Mouse (Mus musculus) lung, adult 18-20 months (tissue): ENCODE measurements around the gene Med27.

Experiments
- DNase-seq, 2 experiments: peaks; one replicate each; pipeline ENCODE4 v3.0.0; 2022; ENCODE audit warnings: mixed read lengths in 2 of 2

Gene Med27

DNA sequence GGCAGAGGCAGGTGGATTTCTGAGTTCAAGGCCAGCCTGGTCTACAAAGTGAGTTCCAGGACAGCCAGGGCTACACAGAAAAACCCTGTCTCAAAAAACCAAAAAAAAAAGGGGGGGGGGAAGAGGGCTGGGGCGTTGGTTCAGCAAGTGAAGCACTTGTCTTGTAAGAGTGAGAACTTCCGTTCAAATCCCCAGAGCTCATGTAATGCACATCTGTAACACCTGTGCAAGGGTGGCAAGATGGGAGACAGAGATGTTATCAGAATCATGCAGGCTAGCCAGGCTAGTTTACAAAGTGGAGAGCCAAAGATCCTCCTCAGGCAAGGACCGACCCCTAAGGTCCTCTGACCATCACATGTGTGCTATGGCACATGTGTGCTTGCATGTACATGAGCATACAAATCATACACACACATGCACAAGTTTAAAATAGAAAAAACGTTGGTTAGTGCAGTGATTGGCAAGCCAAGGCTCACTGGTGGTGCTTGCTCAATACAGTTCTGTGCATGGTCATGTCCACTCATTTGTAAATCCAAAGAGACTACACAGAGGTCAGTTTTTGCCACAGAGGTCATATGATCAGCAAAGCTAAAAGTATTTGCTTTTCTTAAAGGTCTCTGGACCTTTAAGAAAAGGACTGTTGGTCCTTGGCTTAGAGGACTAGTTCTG is 91.4 kb downstream of the Med27 start:
- no peak for DNase-seq

DNA sequence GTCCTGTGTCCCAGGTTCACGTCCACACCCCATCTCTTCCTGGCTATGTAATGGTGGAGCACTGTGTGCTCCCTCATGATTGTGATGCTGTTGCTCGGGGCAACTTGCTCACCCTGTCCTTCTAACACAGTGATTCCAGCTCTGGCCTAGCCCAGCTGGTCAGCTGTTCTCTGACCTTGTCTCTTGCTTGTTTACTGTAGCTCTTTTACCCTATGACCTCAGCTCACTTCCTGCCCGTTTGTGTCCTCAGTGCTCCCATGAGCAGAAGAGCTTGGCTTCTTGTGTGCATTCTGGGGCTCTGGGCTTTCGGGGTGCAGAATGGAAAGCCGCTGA is 91.9 kb downstream of the Med27 start:
- DNase-seq: peak; percentile 24 to 46

DNA sequence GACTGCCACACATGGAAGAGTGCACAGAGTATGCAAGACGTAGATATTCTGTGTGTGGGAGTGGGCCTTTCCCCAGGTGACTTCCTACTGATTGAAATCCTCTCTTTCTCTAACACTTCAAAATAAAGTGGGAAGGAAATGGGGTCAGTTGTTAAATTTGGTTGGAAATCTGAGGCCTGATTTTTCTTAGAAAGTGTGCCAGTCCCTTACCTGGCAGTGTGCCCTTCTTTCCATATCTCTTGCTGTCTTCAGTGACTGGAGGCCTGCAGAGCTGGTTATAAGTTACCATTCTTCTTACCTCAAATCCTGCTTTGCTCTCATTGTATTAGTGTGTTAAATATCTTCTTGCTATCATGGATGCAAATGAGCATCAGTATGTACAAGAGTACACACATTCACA is 92.4 kb downstream of the Med27 start:
- no peak for DNase-seq

DNA sequence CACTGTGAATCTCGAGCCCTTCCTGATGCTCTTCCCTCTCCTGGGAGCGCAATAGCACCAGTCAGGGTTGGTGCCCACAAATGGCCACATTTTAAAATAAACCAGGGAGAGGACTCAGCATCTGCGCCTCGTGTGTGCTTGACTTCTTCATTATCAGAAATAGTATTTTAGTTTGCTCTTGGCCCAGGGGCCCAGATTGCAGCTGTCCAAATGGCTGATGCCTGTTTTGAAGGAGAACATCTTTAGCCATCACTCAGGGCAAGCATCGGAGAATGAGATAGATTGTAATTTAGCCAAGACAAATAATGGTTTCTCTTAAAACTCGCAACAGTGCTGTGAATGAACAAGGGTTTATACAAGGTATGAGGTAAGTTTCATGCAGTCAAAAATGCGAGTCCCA is 92.8 kb downstream of the Med27 start:
- no peak for DNase-seq

DNA sequence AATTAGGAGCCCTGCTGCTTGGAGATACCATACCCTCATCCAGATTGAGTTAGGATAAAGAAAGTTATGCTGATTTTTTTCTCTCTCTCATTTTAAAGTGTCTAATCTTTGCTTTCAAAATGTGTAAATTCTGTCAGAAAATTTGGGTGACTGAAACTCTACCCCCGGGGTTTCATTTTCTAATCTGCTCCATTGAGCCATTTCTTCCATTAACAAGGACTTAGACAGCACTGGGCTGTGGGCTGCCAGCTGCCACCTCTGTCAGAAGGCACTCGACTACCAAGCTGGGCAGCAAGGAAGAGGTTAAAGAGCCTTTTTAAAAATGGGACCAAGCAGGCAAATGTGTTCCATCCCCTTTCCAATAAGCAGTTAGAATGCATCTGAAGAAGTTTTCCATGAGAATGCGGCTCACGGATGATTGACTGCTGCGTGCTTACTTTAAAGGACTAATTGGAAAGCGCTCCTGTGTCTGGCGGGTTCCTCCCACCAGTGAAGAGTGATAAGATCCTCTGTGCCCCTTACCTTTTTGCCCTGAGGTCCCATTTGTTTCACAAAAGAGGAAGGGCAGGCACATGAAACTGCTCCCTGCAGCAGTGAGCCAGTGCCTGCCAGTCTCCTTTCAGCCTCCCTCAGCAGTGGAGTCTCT is 93.4 kb downstream of the Med27 start:
- DNase-seq: no peak

DNA sequence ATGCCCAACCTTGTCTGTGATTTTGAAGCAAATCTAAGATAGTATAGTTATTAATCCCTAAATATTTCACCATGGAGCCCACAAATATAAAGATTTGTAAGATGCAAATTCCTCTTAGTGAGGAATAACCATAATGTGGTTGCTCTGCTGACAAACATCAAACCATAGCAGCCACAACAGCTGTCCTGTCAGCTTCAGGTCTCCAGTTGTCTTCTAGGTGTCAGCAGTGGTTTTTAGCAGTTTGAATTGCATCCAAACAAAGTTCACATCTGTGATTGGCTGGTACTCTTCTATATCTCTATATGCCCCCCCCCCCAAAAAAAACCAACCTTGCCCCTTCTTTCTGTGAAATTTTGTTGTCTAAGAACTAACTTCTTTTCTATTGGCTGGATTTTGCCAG is 95.7 kb downstream of the Med27 start:
- DNase-seq: no peak

DNA sequence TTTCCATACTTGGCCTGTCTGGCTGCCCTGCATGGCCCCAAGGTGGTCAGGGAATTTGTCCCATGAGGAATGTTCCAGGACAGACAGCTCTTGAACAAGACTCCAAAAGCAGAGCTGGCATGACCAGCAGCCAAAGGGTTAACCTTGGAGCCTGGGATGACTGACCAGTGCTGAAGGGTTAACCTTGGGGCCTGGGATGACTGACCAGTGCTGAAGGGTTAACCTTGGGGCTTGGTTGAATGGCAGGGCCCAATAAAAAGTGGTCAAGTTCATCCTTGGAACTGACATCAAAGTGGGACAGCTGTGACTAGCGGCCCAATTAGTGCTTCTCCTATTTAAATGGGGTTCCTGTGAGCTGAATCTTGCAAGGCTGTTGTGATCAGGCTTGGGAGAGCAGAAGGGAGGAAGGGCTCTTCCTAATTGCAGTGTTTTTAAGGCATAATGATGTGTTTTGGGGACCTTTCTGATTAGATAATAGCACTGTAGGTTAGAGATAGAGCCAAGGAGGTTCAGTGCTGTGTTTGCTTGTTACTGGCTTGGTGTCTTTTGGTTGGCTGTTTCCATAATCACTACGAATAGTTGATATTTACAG is 97.1 kb downstream of the Med27 start:
- DNase-seq: no peak

DNA sequence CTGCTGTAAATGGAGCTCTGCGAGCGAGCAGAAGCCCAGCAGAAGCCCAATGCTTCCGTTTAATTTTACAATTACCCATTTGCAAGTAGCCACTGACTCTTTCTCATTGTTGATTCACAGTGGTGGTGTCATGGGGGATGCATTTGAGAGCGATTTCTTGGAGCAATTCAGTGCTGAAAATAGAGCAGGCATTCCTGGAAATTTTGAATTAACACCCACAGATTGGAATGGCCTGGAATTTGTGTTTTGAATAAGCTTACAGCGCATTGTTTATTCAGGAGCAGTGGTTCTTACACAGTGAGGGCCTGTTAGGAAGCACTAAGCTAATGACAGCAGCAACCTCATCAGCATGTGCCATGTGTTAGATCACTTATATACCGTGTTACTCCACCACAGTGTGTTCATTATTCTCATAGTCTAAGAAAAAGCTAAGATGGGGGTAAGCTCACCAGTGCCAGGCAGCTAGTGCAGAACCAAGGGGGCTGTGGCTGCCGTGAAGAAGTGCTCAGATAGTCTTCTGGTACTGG is 101.9 kb downstream of the Med27 start:
- DNase-seq: no peak

DNA sequence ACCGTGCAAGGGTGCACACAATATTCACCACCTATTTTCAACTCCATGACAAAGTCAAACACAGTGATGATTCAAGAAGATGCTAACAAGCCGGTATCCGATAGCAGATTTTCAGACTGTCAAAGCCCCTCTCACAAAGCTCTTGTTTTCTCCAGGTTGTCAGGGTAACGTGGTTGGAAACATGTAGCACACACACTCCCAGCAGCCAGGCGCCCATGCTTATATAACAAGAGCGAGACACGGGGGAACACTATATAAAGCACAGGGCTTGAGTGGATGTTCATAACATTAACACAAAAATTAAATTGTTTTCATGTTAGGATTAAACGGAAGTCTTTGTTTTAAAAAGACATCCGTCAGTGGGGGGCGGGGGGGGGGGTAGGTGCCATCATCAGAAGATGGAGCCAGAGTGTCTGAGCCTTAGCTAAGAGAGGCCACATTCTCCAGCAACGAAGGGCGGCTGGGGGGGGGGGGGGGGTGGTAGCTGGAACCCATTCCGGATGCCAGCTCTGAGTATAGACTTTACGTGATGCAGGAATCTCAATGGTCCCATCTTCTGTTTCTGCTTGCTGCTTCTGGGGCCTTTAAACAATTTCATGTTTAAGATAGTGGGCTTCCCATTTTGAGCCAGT is 104.9 kb downstream of the Med27 start:
- DNase-seq: no peak

DNA sequence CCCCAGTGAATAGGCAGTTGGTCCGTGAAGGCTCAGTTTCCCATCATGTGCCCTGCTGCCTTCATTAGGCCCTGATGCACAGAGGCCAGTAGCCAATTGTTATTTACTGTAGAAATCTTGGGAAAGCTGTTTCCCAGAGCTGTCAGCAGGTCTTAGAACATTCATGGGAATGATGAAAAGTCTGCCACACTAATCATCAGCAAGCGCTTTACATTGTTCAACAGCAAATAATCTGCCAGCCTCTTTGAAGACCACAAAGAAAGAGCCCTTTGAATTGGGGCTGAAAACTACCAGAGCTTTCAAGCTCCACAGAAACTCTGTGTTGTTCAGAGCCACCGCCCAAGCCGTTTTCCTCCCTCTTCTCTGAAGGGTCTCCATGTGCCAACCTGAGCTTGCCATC is 106.8 kb downstream of the Med27 start:
- no peak for DNase-seq

DNA sequence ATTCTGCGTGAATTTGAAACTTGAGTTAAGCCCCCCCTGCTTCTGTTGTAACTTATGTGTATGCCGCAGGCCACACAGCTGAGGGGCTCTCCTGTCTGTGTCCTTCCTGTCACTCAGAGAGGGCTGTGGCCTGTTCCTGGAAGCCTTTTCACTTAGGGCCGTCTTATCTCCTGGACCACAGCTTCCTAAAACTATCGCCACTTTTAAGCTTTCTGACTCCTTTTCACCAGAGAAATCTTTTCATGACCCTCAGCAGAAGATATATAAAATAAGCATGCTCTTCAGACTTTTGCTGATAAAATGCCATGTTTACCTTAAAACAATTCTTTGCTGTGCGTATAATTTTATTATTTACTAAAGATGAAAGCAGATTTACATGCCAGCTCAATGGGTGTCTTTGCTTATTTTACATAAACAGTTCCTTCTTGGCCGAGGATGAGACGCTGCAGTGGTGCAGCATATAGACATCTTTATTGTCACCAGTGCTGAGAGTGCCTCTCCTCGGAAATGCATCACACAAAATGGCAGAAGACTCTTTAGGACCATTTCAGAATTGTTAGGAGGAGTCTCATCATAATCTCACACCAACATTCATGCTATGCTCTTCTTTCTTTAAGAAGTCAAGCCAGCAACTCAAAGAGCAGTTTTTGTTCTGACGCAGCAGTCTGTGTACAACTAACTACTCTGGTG is 110.2 kb downstream of the Med27 start:
- no peak for DNase-seq

DNA sequence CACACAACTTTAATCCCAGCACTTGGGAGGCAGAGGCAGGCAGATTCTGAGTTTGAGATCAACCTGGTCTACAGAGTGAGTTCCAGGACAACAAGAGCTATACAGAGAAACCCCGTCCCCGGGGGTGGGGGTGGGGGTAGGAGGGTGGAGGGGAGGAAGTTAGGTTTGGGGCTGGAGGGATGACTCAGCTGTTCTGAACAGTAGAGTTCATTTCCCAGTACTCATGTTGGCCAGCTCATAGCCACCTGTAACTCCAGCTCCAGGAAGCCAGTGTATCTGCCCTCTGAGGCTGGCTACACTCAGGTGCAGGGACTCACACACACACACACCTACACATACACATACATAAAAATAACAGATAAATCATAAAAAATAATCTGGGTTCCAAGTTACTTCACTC is 111.1 kb downstream of the Med27 start:
- no peak for DNase-seq

DNA sequence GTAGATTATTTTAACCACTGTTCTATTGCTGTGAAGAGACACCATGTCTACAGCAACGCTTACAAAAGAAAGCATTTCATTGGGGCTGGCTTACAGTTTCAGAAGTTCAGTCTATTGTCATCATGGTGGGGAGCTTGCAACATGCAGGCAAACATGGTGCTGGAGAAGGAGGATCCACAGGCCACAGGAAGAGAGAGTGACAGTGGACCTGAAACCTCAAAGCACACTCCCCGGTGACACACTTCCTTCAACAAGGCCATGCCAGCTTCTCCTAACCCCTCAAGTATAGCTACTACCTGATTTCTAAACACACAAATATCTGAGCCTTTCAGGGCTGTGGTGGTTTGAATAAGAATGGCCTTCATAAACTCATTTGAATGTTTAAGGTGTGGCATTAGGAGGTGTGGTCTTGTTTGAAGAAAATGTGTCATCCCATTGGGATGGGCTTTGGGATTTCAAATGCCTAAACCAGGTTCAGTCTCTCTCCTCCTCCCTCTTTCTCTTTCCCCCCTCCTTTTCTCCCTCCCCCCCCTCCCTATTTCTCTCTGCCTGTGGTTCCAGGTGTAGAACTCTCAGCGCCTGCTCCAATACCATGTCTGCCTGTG is 111.8 kb downstream of the Med27 start:
- DNase-seq: no peak

DNA sequence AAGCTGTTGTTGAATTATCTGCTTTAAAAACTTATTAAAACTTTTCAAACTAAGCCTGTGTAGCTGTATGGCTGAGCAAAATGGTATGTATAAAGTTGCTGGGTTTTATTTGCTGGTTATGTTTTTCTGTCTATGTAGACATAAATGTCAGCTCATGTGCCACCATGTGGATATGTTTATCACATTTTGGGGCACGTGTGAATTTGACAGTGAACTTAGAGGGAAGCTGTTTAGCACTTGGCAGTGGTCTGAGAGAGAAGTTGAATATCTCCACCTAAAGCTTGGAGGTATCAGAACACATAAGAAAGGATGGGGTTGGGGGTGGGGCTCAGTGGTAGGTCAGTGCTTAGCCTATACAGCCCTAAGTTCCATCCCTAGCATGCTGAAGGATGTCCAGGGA is 113.0 kb downstream of the Med27 start:
- DNase-seq: no peak

DNA sequence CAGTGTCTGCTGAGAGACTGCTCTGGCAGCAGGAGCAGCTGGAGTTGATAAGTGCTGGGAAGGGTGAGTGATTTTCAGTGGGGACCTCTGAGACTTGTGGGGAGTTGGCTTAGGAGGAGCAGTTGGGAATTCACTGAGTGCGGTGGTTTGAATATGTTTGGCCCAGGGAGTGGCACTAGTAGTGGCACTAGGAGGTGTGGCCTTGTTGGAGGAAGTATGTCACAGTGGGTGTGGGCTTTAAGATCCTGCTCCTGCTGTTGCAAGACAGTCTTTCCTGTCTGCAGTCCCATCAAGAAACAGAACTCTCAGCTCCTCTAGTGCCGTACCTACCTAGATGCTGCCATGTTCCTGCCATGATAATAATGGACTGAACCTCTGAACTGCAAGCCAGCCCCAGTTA is 115.2 kb downstream of the Med27 start:
- DNase-seq: no peak

DNA sequence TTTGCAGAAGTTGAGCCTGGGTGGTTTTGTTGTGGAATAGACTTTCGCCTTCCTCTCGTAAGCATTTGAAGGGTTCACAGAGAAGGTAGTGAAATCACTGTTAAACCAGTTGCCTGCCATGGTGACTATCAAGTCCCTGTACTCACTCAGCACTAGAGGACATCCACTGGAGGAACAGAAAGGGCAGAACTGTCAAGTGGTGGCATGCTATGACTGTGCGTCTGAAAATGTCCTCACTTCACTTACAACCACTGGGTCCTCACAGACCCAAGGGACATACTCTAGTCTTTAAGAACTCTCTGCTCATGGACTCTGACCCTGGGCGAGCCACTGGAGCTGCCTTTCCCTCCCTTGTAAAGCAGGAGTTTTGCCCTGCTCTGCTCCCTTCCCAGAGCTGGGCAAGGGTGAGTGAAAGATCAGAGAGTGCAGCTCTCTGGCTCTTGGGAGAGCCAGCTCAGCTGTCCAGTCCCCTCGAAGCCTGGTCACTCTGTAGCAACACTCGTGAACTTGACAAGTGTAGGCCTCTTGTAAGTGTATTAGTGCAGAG is 116.5 kb downstream of the Med27 start:
- DNase-seq: no peak

DNA sequence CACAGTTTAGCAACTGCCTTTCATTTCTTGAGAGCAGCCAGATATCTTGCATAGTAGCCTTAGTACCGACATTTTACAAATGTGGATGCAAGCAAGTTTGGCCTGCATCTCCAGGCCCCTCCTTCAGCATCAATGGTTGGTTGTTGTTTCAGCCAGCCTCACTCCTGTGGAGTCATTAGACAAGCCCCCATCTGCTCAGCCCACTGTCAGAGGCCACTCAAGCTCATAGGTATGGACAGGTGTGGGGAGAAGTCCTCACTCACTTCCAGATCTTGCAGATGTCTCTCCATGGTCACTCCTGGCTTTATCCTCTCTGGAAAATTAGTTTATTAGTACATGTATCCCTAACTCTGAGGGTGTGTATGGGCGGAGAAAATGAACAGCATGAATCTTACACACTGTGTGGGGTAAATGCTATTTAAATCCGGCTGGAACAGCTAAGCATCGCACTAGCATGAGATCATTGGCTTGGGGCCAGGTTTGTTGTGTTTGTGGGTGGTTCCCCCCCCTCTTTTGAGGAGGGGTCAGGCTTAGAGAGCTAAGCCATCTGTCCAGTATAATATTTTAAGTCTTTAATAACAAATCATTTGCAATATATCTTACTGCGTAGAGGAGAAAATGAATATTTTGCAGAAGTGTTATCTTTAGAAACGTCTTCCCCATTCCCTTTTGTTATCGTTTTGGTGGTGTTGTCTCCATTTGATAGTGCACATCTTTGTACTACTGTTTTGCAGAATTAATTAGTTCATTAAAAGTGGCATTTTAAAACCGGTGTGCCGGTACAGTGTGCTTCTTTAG is 118.4 kb downstream of the Med27 start:
- no peak for DNase-seq

DNA sequence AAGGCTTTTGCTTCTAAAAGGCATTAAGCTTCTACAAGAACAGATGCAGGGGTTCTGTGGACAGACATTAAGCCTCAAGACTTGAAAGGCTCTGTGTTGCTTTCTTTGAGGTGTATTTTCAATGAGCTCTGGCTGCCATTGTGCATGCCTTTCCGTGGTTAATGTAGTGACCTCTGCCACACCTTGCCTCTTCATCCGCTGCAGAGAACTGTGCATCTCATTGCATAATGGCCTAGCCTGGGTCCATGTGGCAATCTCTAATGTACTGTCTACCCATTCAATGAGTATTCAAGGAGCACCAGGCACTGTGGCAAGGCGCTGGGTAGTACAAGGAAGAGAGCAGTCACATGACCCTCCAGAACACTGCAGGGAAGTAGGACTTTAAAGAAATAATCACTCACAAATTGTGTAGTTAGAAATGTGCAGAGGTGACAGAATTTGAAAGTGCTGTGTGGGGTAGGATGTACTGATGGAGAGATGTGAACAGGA is 119.1 kb downstream of the Med27 start:
- DNase-seq: peak; percentile 20 to 30

DNA sequence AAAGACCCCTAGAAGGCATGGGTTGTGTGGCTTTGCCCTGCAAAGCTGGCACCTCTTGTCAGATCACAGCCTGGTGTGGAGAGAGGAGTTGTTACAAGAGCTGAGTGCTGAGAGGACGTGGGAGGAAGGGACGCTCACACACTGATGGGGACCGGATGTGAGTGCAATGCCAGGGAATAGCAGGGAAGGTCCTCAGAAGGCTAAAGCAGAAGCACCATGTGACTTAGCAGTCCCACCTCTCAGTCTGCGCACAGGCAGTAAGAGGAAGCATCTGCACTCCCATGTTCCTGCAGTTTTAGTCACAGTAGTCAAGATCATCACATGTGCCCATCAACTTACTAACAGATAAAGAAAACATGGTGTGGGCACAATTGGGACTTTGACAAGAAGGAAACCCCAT is 119.8 kb downstream of the Med27 start:
- DNase-seq: peak; percentile 14 to 25

DNA sequence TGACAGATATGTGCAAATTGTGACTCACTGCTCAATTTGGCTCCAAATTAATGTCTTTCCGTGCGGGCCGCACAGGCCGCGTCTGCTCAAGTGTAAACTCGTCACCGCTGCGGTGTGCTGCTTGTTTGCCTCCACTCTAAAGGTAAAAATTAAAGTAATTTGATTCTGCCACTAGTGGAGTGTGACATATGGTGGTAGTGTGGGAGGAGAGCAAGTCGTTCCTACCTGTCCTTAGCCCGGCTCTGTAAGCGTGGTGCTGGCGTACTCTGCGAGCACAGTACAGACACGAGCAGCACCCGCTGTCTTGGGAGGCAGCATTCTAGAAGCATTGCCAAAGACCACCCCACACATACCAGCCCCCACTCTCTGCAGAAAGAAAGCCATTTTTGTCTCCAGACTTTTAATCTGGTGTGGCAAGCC is 121.9 kb downstream of the Med27 start:
- DNase-seq: peak in 1 of 2 experiments; percentile 16

DNA sequence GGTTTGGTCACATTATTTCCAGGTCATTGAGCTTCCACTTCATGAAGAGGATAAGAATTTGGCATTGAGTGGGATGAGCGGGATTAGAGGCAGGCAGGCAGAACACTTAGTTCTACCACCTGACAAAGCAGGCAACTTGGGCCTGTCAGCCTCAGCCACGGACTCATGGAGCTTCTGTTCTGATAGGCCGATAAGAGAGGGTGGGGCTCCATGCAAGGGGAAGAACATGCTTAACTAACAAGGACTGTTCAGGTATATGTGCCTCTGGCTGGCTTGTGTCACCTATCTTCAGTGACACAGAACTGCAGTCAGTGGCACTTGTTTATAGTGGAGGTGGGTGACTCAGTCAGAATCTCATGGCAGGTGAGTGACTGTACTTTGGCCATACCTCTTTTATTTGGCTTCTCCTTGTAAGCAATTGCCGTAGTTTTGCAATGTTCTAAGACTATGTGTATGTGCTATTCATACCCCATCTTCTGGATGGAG is 126.4 kb downstream of the Med27 start:
- DNase-seq: no peak
